In the genomic region with DNA sequence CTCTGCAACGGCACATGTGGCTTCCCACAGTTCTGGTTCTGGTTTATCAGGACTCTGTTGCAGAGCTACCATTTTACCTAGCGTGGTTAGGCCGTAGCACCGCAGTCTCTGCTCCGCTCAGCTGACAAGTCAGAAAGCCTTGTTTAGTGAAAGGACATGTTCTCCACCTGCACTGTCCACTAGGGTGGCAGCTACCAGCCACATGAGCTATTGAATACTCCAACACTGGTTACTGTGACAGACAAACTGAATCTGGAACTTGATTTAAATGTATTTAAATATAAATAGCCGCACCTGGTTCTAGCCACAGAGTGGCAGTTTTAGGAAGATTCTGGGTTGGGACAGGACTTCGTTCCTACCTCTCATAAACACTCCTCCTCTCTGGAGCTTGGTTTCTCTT, we compare ENCODE assay signal across 22 mouse cellular contexts. TPM values are rescaled to one million over a fixed set of nuclear protein-coding genes. Genes with fewer than 3 reads are reported as not detected.
DNase-seq lines count a peak whose midpoint lies in the region; ATAC-seq and TF ChIP-seq lines count a peak whose summit lies in the region.
"Had no signal": no experiment of that assay in that cellular context is flagged by ENCODE, and none has a peak within 500 bp of the region (broad histone marks: within the 10 kb centered on the region; RNA-seq: fewer than 3 reads in every experiment).

No protein-coding gene starts in this region.

- H3K27me3 ChIP-seq in hindbrain, postnatal 0 days (ENCODE audit: insufficient read depth, low read length) = no peaks in the 10 kb centered on the region
- no peaks in the 10 kb centered on the region for H3K27me3 ChIP-seq in hindbrain, embryonic 13.5 days
- no peaks in the 10 kb centered on the region for H3K27me3 ChIP-seq in midbrain, postnatal 0 days (ENCODE audit: insufficient read depth, low read length)
- 0 out of 2 replicates have a peak, but pooled peaks cover 2% of the 10 kb centered on the region for H3K27me3 ChIP-seq in midbrain, embryonic 11.5 days (ENCODE audit: control insufficient read depth, insufficient read depth, low read length)
- H3K27me3 ChIP-seq: embryonic facial prominence, embryonic 13.5 days; forebrain, embryonic 12.5 days; heart, embryonic 13.5 days; Patski had no signal

- peaks cover 12% of the 10 kb centered on the region; the same call in 1 of the 2 replicates for H3K36me3 ChIP-seq in hindbrain, postnatal 0 days (ENCODE audit: insufficient read depth, low read length)
- peaks cover 28% of the 10 kb centered on the region for H3K36me3 ChIP-seq in hindbrain, embryonic 13.5 days
- H3K36me3 ChIP-seq in midbrain, postnatal 0 days (ENCODE audit: insufficient read depth, low read length) = peaks cover 20% of the 10 kb centered on the region; the same call in 1 of the 2 replicates
- peaks cover 5% of the 10 kb centered on the region; the same call in 1 of the 2 replicates for H3K36me3 ChIP-seq in midbrain, embryonic 11.5 days (ENCODE audit: control insufficient read depth, insufficient read depth, low read length)

- no peak for ATAC-seq in hindbrain, postnatal 0 days
- ATAC-seq in hindbrain, embryonic 13.5 days (ENCODE audit: low FRiP score) = no peak
- ATAC-seq in midbrain, postnatal 0 days (ENCODE audit: low FRiP score) = no peak
- no peak for ATAC-seq in midbrain, embryonic 11.5 days (ENCODE audit: low FRiP score)
- ATAC-seq in monocyte, adult 5-6 weeks (replicated peaks; ENCODE audit: insufficient number of reproducible peaks, low FRiP score, low TSS enrichment, poor library complexity, severe bottlenecking) = no peak
- ATAC-seq: forebrain, embryonic 16.5 days; hindbrain, embryonic 16.5 days; Patski had no signal

- WGBS in hindbrain, postnatal 0 days = 93% methylated on average over 7 of the region's 7 CpGs
- WGBS in hindbrain, embryonic 13.5 days = 96% methylated on average over 7 of the region's 7 CpGs
- WGBS in midbrain, postnatal 0 days = 92% methylated on average over 7 of the region's 7 CpGs
- 95% methylated on average over 7 of the region's 7 CpGs for WGBS in midbrain, embryonic 11.5 days

- DNase-seq in hindbrain, postnatal 0 days (ENCODE audit: low spot score) = no peak
- no peak for DNase-seq in midbrain, postnatal 0 days (ENCODE audit: low spot score)
- no peak for DNase-seq in midbrain, embryonic 11.5 days (ENCODE audit: low spot score, missing footprints)
- DNase-seq in R1 (ENCODE audit: low read depth, low spot score) = peak; percentile 76
- DNase-seq in kidney, adult 18-20 months = no peak
- DNase-seq: adrenal gland, adult 8-10 months; cerebellum, adult 11 months; cerebellum, adult 8-10 months; cerebellum, postnatal 25 days; gastrocnemius, postnatal 10 days; heart, adult 2 months; heart, postnatal 36 days had no signal

- H3K27ac ChIP-seq in hindbrain, postnatal 0 days = no peak overlapping the region
- H3K27ac ChIP-seq in hindbrain, embryonic 13.5 days = no peak overlapping the region
- H3K27ac ChIP-seq in midbrain, postnatal 0 days (ENCODE audit: low read depth, low read length) = no peak overlapping the region
- no peak overlapping the region for H3K27ac ChIP-seq in midbrain, embryonic 11.5 days (ENCODE audit: low read depth, low read length)
- H3K27ac ChIP-seq: embryonic facial prominence, embryonic 13.5 days; forebrain, embryonic 12.5 days; heart, adult 2 months; heart, embryonic 13.5 days had no signal

- no peak overlapping the region for H3K4me2 ChIP-seq in hindbrain, postnatal 0 days (ENCODE audit: low read depth, low read length)
- H3K4me2 ChIP-seq in hindbrain, embryonic 13.5 days = no peak overlapping the region
- H3K4me2 ChIP-seq in midbrain, postnatal 0 days (ENCODE audit: low read depth, low read length, poor library complexity, severe bottlenecking) = no peak overlapping the region
- H3K4me2 ChIP-seq in midbrain, embryonic 11.5 days = no peak overlapping the region
- H3K4me2 ChIP-seq: embryonic facial prominence, embryonic 13.5 days; forebrain, embryonic 12.5 days; heart, embryonic 13.5 days had no signal

- no peak overlapping the region for H3K9ac ChIP-seq in hindbrain, postnatal 0 days (replicated peaks; ENCODE audit: low read length)
- H3K9ac ChIP-seq in hindbrain, embryonic 13.5 days = no peak overlapping the region
- H3K9ac ChIP-seq in midbrain, postnatal 0 days (replicated peaks; ENCODE audit: low read length, poor library complexity, severe bottlenecking) = no peak overlapping the region
- no peak overlapping the region for H3K9ac ChIP-seq in midbrain, embryonic 11.5 days (ENCODE audit: low read length)
- H3K9ac ChIP-seq: embryonic facial prominence, embryonic 13.5 days; forebrain, embryonic 12.5 days; heart, embryonic 13.5 days had no signal

- H3K9me3 ChIP-seq in hindbrain, postnatal 0 days (ENCODE audit: low read length) = no peaks in the 10 kb centered on the region
- no peaks in the 10 kb centered on the region for H3K9me3 ChIP-seq in hindbrain, embryonic 13.5 days
- H3K9me3 ChIP-seq in midbrain, postnatal 0 days (ENCODE audit: low read length) = no peaks in the 10 kb centered on the region
- H3K9me3 ChIP-seq in midbrain, embryonic 11.5 days (ENCODE audit: control insufficient read depth, low read length) = no peaks in the 10 kb centered on the region
- H3K9me3 ChIP-seq: embryonic facial prominence, embryonic 13.5 days; forebrain, embryonic 12.5 days; heart, embryonic 13.5 days had no signal

- no peak overlapping the region for H3K4me3 ChIP-seq in hindbrain, postnatal 0 days (ENCODE audit: low read length)
- no peak overlapping the region for H3K4me3 ChIP-seq in hindbrain, embryonic 13.5 days
- H3K4me3 ChIP-seq in midbrain, postnatal 0 days (ENCODE audit: low read depth, low read length) = no peak overlapping the region
- H3K4me3 ChIP-seq in midbrain, embryonic 11.5 days (ENCODE audit: low read depth, low read length) = no peak overlapping the region
- H3K4me3 ChIP-seq: embryonic facial prominence, embryonic 13.5 days; forebrain, embryonic 12.5 days; heart, adult 2 months; heart, embryonic 13.5 days had no signal

- peaks cover 23% of the 10 kb centered on the region for H3K4me1 ChIP-seq in hindbrain, postnatal 0 days (ENCODE audit: insufficient read depth, low read length)
- peaks cover 30% of the 10 kb centered on the region for H3K4me1 ChIP-seq in hindbrain, embryonic 13.5 days (replicated peaks)
- H3K4me1 ChIP-seq in midbrain, postnatal 0 days (ENCODE audit: insufficient read depth, low read length) = peaks cover 16% of the 10 kb centered on the region
- H3K4me1 ChIP-seq in midbrain, embryonic 11.5 days (ENCODE audit: control insufficient read depth, insufficient read depth, low read length) = peaks cover 16% of the 10 kb centered on the region

- 0 out of 2 replicates have a peak, but pooled peaks have one; percentile 6 for TF ChIP-seq CTCF in hindbrain, postnatal 0 days (IDR thresholded peaks at IDR 0.05; ENCODE audit: low read depth)
- TF ChIP-seq CTCF in midbrain, postnatal 0 days (IDR thresholded peaks at IDR 0.05) = peak; percentile 27

RNA-seq across cellular contexts. Expression of a gene that starts 52.6 kb away (rescaled TPM):
- total RNA-seq in hindbrain, postnatal 0 days (2014; rRNA removed) = 35.3 and 50.0 TPM in 2 replicates
- 23.2 and 25.0 TPM in 2 replicates for polyA plus RNA-seq in hindbrain, postnatal 0 days (2015; fragmentation: Nextera tagmentation; extraction: Ambion mirVana)
- 29.5 and 33.4 TPM in 2 replicates for polyA plus RNA-seq in hindbrain, embryonic 13.5 days (2015; fragmentation: Nextera tagmentation; extraction: Ambion mirVana)
- total RNA-seq in midbrain, postnatal 0 days (2014; rRNA removed) = 37.4 and 50.3 TPM in 2 replicates
- 22.8 and 23.1 TPM in 2 replicates for polyA plus RNA-seq in midbrain, postnatal 0 days (2015; fragmentation: Nextera tagmentation; extraction: Ambion mirVana)
- 46.0 and 58.1 TPM in 2 replicates for polyA plus RNA-seq in midbrain, embryonic 11.5 days (2014; fragmentation: Nextera tagmentation; extraction: Ambion mirVana)
- 17.6 to 26.6 TPM (median 17.8 TPM) in 3 replicates for total RNA-seq in monocyte, adult 5-6 weeks (2017)

RNA-seq across cellular contexts. Expression of a gene that starts 52.7 kb away (rescaled TPM):
- total RNA-seq in hindbrain, postnatal 0 days (2014; rRNA removed) = 0.26 TPM in 1 of 2 replicates, not detected in the other
- polyA plus RNA-seq in hindbrain, postnatal 0 days (2015; fragmentation: Nextera tagmentation; extraction: Ambion mirVana) = 0.18 and 0.39 TPM in 2 replicates
- 0.12 and 0.39 TPM in 2 replicates for polyA plus RNA-seq in hindbrain, embryonic 13.5 days (2015; fragmentation: Nextera tagmentation; extraction: Ambion mirVana)
- 0.28 TPM in 1 of 2 replicates, not detected in the other for total RNA-seq in midbrain, postnatal 0 days (2014; rRNA removed)
- polyA plus RNA-seq in midbrain, postnatal 0 days (2015; fragmentation: Nextera tagmentation; extraction: Ambion mirVana) = 0.15 and 0.19 TPM in 2 replicates
- polyA plus RNA-seq in midbrain, embryonic 11.5 days (2014; fragmentation: Nextera tagmentation; extraction: Ambion mirVana) = 0.49 and 0.68 TPM in 2 replicates
- total RNA-seq in monocyte, adult 5-6 weeks (2017) = not detected in 3 replicates
- total RNA-seq: heart, adult 2 months had no signal
- polyA plus RNA-seq: embryonic facial prominence, embryonic 13.5 days; forebrain, embryonic 16.5 days; frontal cortex, adult 2 months; heart, embryonic 13.5 days; intestine, embryonic 14.5 days had no signal

RNA-seq across cellular contexts. Expression of a gene that starts 55.3 kb away (rescaled TPM):
- total RNA-seq in hindbrain, postnatal 0 days (2014; rRNA removed) = 97.1 and 103 TPM in 2 replicates
- polyA plus RNA-seq in hindbrain, postnatal 0 days (2015; fragmentation: Nextera tagmentation; extraction: Ambion mirVana) = 20.6 and 23.2 TPM in 2 replicates
- polyA plus RNA-seq in hindbrain, embryonic 13.5 days (2015; fragmentation: Nextera tagmentation; extraction: Ambion mirVana) = 32.9 and 34.2 TPM in 2 replicates
- total RNA-seq in midbrain, postnatal 0 days (2014; rRNA removed) = 116 and 139 TPM in 2 replicates
- 23.8 and 28.5 TPM in 2 replicates for polyA plus RNA-seq in midbrain, postnatal 0 days (2015; fragmentation: Nextera tagmentation; extraction: Ambion mirVana)
- polyA plus RNA-seq in midbrain, embryonic 11.5 days (2014; fragmentation: Nextera tagmentation; extraction: Ambion mirVana) = 28.3 and 28.8 TPM in 2 replicates
- total RNA-seq in monocyte, adult 5-6 weeks (2017) = 18.1 to 20.3 TPM (median 19.7 TPM) in 3 replicates
